Mouse (Mus musculus): ENCODE results near the gene 4933402N03Rik. TPM values are rescaled to one million over a fixed set of nuclear protein-coding genes. Genes with fewer than 3 reads are reported as not detected.

The 4933402N03Rik gene
- polyA plus RNA-seq (2017; shearing (Covaris generic)): not detected

DNA sequence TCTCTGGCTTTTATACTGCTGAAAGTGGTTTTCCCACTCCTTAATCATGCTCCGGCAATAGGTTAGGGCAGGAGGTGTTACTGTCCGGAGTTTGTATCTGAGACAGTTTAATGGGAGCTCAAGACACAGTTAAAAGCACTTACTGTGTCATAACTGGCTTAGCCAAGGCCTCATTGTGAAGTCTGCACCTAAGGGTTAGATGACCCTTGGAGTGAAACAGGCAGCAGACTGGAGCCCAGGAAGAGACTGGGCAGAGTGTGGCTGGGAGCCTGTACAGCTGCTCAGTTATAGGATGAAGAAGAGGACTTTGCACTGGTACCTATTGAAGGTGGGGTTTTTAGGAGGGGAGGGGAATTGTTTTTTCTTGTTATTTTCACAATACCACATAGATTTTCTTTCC lies at the start of gene 4933402N03Rik:
Gene 4933402N03Rik, minus strand, starts transcription at position 101 of the 400 bp plus-strand sequence.

DNA sequence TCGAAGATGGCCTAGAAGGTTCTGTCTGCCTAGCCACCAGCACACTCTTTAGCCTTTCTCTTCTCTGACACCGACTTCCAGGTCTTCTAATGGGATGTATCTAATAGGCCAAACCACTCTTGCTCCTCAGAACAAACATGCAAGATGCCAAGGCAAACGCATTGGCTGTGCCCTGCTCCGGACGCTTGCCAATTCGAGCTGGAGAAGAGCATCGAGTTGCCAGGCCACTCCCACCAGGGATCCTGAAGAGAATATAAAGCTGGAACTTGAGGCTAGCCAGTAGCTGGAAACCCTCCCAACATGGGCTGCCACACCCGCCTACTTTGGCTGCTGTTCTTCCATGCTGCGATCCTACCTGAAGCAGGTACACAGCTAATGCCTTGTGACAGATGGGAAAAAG lies 28.0 kb upstream of the 4933402N03Rik start, which contains the start of gene 5430419D17Rik:
Gene 5430419D17Rik, plus strand, starts transcription at position 282 of the 400 bp plus-strand sequence.

Other genes starting within 250 kb of the 4933402N03Rik start
- gene Htra1, start 210.2 kb downstream of the 4933402N03Rik start, polyA plus RNA-seq (2017; shearing (Covaris generic)): not detected
- under 1 TPM in 1 of 2 experiments, not detected in 1; 0.16 TPM for gene Dmbt1, start 114.3 kb downstream of the 4933402N03Rik start, polyA plus RNA-seq (2017; shearing (Covaris generic))
- under 1 TPM in 1 of 2 experiments, not detected in 1; 0.17 TPM for gene 5430419D17Rik, start 28.1 kb upstream of the 4933402N03Rik start, polyA plus RNA-seq (2017; shearing (Covaris generic))
- not detected for gene Cuzd1, start 176.0 kb upstream of the 4933402N03Rik start, polyA plus RNA-seq (2017; shearing (Covaris generic))
- not detected for gene Fam24b, start 183.2 kb upstream of the 4933402N03Rik start, polyA plus RNA-seq (2017; shearing (Covaris generic))
- not detected for gene Fam24a, start 187.6 kb upstream of the 4933402N03Rik start, polyA plus RNA-seq (2017; shearing (Covaris generic))
- 10 to 100 TPM; 15.6 to 28.4 TPM for gene 2310057M21Rik, start 216.4 kb upstream of the 4933402N03Rik start, polyA plus RNA-seq (2017; shearing (Covaris generic))
- 10 to 100 TPM; 38.5 to 42.3 TPM for gene Pstk, start 224.8 kb upstream of the 4933402N03Rik start, polyA plus RNA-seq (2017; shearing (Covaris generic))

Measured in activated CD4-positive, CD25-positive, alpha-beta regulatory T cell (primary cell).